In the genomic region with DNA sequence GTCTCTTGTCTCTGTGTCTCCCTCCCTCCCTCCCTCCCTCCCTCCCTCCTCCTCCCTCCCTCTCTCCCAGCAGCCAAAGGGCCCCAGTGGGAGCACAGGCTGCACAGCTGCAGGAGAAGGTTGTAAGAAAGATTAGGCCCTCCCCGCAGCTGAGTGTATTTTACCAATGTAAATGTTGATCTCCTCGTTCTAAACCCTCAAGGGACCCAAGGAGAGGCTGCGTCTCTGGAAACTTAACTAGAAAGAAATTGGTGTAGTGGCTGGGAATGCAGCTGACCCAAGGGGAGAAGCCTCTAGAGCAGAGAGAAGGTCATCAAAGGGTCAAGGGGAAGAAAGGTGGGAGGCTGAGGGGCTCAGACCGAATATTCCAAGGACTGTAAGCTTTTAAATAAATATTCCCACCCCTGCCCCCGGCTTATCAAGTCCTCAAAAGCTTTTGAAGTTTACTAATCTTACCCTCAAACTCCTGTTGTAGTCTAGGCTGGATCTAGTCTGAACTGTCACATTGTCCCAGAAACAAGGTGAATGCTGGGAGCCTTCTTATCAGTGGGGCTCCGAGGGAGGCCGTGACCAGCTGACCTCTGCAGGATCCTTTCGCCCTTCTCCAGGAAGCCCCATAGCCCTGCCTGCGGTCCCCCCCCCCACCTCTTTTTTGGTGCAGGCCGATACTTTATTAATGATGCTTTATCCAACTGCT, we compare ENCODE assay signal across 14 mouse cellular contexts.
DNase-seq lines count a peak whose midpoint lies in the region; ATAC-seq and TF ChIP-seq lines count a peak whose summit lies in the region.
"Had no signal": no experiment of that assay in that cellular context is flagged by ENCODE, and none has a peak within 500 bp of the region (broad histone marks: within the 10 kb centered on the region; RNA-seq: fewer than 3 reads in every experiment).

No protein-coding gene starts in this region.

- no peak overlapping the region for H3K4me2 ChIP-seq in heart, embryonic 12.5 days
- H3K4me2 ChIP-seq in midbrain, embryonic 14.5 days (ENCODE audit: low read length), result no peak overlapping the region
- H3K4me2 ChIP-seq in midbrain, postnatal 0 days (ENCODE audit: low read depth, low read length, poor library complexity, severe bottlenecking), result no peak overlapping the region
- no peak overlapping the region for H3K4me2 ChIP-seq in intestine, embryonic 15.5 days (replicated peaks)

- 6% methylated on average over 10 of the region's 10 CpGs for WGBS in heart, embryonic 12.5 days
- 26% methylated on average over 10 of the region's 10 CpGs for WGBS in midbrain, embryonic 14.5 days
- 32% methylated on average over 10 of the region's 10 CpGs for WGBS in midbrain, postnatal 0 days
- 17% methylated on average over 10 of the region's 10 CpGs for WGBS in intestine, embryonic 15.5 days

- intact Hi-C loops in heart, postnatal 14 days (cut with DNase I), result no loop called here

- H3K4me3 ChIP-seq in heart, embryonic 12.5 days, result no peak overlapping the region
- H3K4me3 ChIP-seq in midbrain, embryonic 14.5 days (replicated peaks; ENCODE audit: low read depth, low read length), result no peak overlapping the region
- no peak overlapping the region for H3K4me3 ChIP-seq in midbrain, postnatal 0 days (ENCODE audit: low read depth, low read length)
- H3K4me3 ChIP-seq in intestine, embryonic 15.5 days (replicated peaks), result no peak overlapping the region

- H3K9me3 ChIP-seq in heart, embryonic 12.5 days (replicated peaks), result no peaks in the 10 kb centered on the region
- no peaks in the 10 kb centered on the region for H3K9me3 ChIP-seq in midbrain, embryonic 14.5 days (ENCODE audit: control insufficient read depth, low read length)
- H3K9me3 ChIP-seq in midbrain, postnatal 0 days (ENCODE audit: low read length), result no peaks in the 10 kb centered on the region
- no peaks in the 10 kb centered on the region for H3K9me3 ChIP-seq in intestine, embryonic 15.5 days

- no peak for ATAC-seq in heart, embryonic 12.5 days (ENCODE audit: insufficient number of reproducible peaks, low FRiP score)
- ATAC-seq in midbrain, embryonic 14.5 days (ENCODE audit: low FRiP score, low TSS enrichment), result no peak
- ATAC-seq in midbrain, postnatal 0 days (ENCODE audit: low FRiP score), result no peak
- ATAC-seq in intestine, embryonic 15.5 days, result peak; percentile 45; the same call in 1 of the 2 replicates
- ATAC-seq: CD4-positive, CD25-positive, alpha-beta regulatory T cell, adult 4 months had no signal

- 0 out of 2 replicates have a peak overlapping the region, but pooled peaks have one; percentile 28 for H3K9ac ChIP-seq in heart, embryonic 12.5 days
- no peak overlapping the region for H3K9ac ChIP-seq in midbrain, embryonic 14.5 days (replicated peaks; ENCODE audit: low read length)
- H3K9ac ChIP-seq in midbrain, postnatal 0 days (replicated peaks; ENCODE audit: low read length, poor library complexity, severe bottlenecking), result no peak overlapping the region
- H3K9ac ChIP-seq in intestine, embryonic 15.5 days, result no peak overlapping the region

- H3K27ac ChIP-seq in heart, embryonic 12.5 days (ENCODE audit: poor library complexity, severe bottlenecking), result peak overlapping the region; percentile 30; the same call in 1 of the 2 replicates
- no peak overlapping the region for H3K27ac ChIP-seq in midbrain, embryonic 14.5 days (replicated peaks; ENCODE audit: low read depth, low read length)
- no peak overlapping the region for H3K27ac ChIP-seq in midbrain, postnatal 0 days (ENCODE audit: low read depth, low read length)
- no peak overlapping the region for H3K27ac ChIP-seq in intestine, embryonic 15.5 days

- no peak for TF ChIP-seq CTCF in midbrain, postnatal 0 days (IDR thresholded peaks at IDR 0.05)

- H3K27me3 ChIP-seq in heart, embryonic 12.5 days (replicated peaks), result no peaks in the 10 kb centered on the region
- H3K27me3 ChIP-seq in midbrain, embryonic 14.5 days (ENCODE audit: control insufficient read depth, insufficient read depth, low read length), result no peaks in the 10 kb centered on the region
- no peaks in the 10 kb centered on the region for H3K27me3 ChIP-seq in midbrain, postnatal 0 days (ENCODE audit: insufficient read depth, low read length)
- H3K27me3 ChIP-seq in intestine, embryonic 15.5 days (replicated peaks), result no peaks in the 10 kb centered on the region

- H3K4me1 ChIP-seq in heart, embryonic 12.5 days (replicated peaks), result peaks cover 28% of the 10 kb centered on the region
- peaks cover 11% of the 10 kb centered on the region for H3K4me1 ChIP-seq in midbrain, embryonic 14.5 days (ENCODE audit: control insufficient read depth, insufficient read depth, low read length)
- no peaks in the 10 kb centered on the region for H3K4me1 ChIP-seq in midbrain, postnatal 0 days (ENCODE audit: insufficient read depth, low read length)
- H3K4me1 ChIP-seq in intestine, embryonic 15.5 days (replicated peaks), result peaks cover 6% of the 10 kb centered on the region; the same call in 1 of the 2 replicates

- H3K36me3 ChIP-seq in heart, embryonic 12.5 days, result no peaks in the 10 kb centered on the region
- no peaks in the 10 kb centered on the region for H3K36me3 ChIP-seq in midbrain, embryonic 14.5 days (ENCODE audit: control insufficient read depth, insufficient read depth, low read length)
- H3K36me3 ChIP-seq in midbrain, postnatal 0 days (ENCODE audit: insufficient read depth, low read length), result no peaks in the 10 kb centered on the region
- H3K36me3 ChIP-seq in intestine, embryonic 15.5 days, result no peaks in the 10 kb centered on the region

- DNase-seq in heart, postnatal 14 days, result no peak
- DNase-seq in midbrain, embryonic 14.5 days, result peak; percentile 40
- DNase-seq in midbrain, postnatal 0 days (ENCODE audit: low spot score), result no peak
- DNase-seq in right cerebral cortex, postnatal 4 days, result no peak
- no peak for DNase-seq in kidney, adult 8-10 months
- DNase-seq: adrenal gland, postnatal 10 days; cerebellum, adult 9-11 months; kidney, adult 11 months; kidney, postnatal 14 days; layer of hippocampus, adult 9-11 months; right cerebral cortex, adult 18-20 months had no signal
